Mouse (Mus musculus) left cerebral cortex, postnatal 14 days (tissue): ENCODE measurements at regions not wholly inside any gene's neighbourhood (a gene's known extent, or its start where the extent isn't known, plus 50 kb on each side); places are given as distances from the start of the nearest gene placed in this dataset.

Source experiments
- DNase-seq, 2 experiments: peaks; one replicate each; pipeline ENCODE4 v3.0.0; 2021 to 2022; ENCODE audit warnings: low spot score in 2 of 2, mixed read lengths in 1 of 2
- intact Hi-C: fragments of 180-260 bp; cut with DNase I; formaldehyde crosslinking; loops from one replicate; pipeline ENCODE4 v1.15.1; 2025

DNA sequence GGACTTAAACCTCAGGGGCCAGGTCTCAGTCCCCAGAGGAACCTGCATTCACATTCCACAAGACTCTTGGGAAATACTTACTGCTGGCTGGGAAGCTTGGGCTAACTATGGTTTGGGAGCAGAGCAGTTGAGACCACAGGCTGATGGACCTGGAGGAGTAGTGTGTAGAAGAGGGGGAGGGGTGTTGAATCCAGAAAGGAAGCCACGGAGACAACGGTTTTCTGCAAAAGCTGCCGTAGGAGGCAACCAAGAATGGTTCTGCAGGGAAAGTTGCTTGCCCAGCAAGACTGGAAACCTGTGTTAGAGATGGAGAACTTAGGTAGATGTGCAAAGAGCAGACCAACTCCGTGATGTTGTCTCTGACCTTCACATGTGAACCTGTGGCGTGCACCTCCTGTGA, 156.7 kb upstream of the Lrfn2 start:
- intact Hi-C loops = no loop called here

DNA sequence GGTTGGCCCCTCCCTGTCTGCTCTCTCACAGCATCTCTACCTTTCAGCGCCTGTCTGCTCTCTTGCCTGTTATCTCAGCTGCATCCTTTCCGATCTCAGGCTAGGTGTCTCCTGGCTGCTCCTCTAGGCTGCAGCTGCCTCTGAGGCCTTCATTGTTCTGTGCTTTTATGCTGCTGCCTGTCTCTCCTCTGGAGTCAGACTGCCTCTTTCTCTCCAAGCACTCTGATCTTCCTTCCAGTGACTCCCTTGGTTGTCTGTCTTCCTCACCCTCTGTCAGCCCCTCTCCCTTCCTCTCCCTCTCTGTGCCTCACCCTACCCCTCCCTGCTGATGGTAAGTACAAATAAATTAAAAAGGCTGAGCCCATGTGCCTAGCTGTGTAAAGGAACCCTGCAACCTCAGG, 155.7 kb upstream of the Lrfn2 start:
- intact Hi-C loops = no loop called here

More for the DNA sequence above, 156.7 kb upstream of the Lrfn2 start:
- peak; percentile 46 to 64 for DNase-seq

DNA sequence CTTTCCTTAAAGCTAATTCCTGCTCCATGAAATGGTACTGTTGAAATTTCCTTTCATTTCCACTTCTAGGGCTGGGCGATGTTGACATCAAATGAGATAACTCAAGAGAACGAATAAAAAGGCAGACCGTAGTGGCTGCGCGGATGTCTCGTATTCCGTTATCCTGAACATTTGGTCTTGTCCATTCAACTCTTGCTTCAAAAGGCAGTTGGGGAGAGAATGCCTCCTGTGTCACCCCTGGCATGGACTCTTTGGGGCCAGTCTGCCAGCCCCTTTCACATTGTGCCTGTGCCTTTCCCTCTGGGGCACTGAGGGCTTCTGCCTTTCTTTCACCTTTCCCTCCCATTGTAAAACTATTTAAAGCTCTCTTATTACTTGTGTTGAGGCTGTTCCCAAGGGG, 152.0 kb upstream of the Lrfn2 start:
- intact Hi-C loops = no loop called here
- DNase-seq = no peak

More for the DNA sequence above, 155.7 kb upstream of the Lrfn2 start:
- DNase-seq = no peak

DNA sequence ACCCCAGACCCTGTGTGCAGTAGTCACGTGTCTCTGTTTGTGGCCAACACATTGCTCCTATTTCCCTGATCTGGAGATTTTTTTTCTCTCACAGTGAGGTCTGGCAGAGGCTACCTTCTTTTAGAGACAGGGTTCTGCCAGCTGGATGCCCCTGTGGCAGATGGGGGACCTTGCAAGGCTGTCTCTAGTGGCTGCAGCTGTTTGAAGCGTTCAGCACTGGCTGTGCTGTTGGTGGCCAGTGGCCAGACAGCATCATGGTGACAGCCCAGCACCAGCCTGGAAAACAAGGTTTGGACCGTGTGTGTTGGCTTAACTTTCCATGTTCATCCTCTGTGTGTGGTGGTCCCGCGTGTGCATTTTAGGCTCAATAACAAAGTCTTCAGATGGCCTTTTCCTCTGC, 147.8 kb upstream of the Lrfn2 start:
- no peak for DNase-seq
- intact Hi-C loops = no loop called here

DNA sequence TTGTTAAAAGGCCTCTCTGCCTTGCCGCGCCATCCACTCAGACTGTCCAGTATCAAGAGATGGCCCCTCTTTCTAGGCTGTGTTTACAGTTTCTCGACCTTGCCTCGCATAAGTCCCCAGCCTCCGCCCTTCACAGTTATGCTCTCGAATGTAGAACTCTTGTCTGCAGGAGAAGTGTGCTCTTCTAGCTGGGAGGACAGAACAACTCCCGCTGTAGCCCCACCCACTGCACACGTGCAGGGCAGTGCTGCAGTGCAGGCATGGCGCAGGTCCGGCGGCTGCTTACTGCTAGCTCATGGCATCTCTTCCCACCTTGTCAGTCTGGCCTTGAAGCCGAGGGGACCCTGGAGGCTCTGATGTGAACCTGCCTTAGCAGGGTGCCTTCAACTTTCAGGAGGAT, 145.7 kb upstream of the Lrfn2 start:
- intact Hi-C loops = no loop called here
- DNase-seq = no peak

DNA sequence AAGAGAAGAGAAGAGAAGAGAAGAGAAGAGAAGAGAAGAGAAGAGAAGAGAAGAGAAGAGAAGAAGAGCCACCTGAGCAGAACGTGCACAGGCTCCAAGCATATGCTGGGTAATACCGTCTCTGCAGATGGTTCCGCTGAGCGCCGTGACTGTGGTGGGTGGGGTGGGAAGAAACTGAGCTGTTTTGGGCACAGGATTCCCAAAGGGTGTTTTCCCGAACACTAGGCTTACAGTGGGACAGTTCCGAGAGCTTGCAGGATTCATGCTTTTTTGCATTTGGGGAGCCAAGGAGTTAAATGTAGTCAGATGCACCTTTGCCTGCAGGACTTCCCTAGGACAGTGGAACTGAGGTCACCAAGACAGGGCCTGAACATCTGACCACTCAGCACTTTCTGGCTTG, 142.3 kb upstream of the Lrfn2 start:
- intact Hi-C loops = no loop called here
- DNase-seq = peak; percentile 66 to 70

DNA sequence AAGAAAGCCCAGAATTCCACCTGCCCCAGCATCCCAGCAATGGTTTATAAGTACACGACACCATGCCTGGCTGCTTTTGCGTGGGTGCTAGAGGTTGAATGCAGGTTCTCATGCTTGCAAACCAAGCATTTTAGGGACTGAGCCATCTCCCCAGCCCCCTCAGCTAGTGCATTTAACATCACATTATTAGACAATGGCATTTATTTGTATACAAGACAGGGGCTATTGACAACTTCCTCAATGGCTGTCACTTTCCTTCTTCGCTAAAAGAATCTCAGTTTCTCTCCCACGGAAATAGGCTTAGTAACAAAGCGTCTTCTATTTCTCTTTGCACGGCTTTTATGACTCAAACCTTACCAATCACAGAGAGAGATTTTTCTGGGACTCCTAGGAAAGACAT, 141.7 kb upstream of the Lrfn2 start:
- intact Hi-C loops = no loop called here
- DNase-seq = no peak

DNA sequence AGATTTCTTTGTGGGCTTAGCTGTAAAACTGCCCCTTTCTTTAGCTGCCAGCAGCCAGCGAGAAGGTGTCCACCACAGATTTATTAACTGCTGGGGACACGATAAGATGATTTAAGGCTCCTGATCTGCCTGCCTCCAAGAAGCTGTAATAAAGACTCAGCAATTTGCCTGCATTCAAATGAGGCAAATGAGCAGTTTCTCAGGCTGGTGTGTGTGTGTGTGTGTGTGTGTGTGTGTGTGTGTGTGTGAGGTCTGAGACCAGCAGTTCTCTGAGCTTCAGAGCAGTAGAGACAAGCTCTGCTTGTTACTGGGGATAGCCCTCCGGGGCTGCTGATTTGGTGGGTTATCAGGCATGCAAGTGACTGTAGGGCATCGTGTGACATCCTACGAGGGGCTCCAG, 139.2 kb upstream of the Lrfn2 start:
- DNase-seq = no peak
- intact Hi-C loops = no loop called here

DNA sequence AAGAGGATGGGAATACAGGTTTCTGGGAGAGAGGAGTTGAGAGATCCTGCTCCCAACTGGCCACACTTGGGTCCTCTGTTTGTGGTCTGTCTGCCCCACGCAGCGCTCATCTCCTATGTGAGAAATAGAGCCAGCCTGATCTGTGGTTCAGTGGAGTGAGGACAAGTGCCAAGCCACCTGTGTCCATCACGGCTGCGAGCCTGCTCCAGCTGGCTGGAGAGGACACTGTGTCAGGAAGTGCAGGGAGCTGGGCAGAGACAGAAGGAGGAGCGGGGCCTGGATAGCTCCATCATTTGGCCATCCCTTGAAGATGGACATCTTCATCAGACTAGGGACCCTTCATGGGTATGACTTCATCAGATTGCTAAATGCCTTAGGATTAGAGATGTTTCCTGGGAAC, 136.4 kb upstream of the Lrfn2 start:
- DNase-seq = no peak
- intact Hi-C loops = no loop called here

DNA sequence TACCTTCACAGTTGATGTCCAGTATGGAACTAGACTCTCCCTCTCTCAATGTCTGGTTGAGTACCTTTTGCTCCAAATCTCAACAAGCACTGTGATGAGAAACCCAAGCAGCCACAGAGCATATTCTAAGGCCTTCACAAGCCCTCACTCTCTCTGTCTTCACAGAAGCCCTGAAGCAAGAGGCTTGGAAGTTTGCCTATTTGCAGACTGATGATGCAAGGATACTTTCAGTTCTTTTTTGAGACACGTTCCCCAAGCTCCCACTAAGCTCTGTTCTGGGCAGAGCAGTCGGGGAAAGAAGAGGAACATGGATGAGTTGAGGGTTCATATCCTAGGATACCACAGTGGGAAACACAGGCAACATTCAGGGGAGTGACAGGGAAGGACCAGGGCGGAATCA, 134.0 kb upstream of the Lrfn2 start:
- intact Hi-C loops = no loop called here
- peak; percentile 22 to 61 for DNase-seq

DNA sequence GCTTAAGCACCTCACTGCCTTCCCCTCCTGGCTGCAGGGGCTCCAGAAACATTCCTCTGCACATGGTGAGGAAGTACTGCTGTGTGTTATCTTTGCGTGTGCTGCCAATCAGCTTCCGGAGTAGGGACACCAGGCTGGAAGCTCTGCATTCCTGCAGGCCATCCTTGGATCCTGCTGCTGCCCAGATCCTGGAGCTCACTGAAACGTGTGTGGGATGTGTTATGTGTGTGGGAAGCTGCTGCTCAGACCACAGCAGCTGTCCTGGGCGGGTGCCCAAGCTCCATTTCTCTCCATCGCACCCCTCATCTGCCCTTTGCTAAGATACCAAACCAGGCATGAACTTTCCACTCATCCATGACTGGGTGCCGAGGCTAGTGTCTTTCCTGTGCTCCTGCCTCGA, 129.5 kb upstream of the Lrfn2 start:
- peak; percentile 42 to 61 for DNase-seq
- intact Hi-C loops = no loop called here

DNA sequence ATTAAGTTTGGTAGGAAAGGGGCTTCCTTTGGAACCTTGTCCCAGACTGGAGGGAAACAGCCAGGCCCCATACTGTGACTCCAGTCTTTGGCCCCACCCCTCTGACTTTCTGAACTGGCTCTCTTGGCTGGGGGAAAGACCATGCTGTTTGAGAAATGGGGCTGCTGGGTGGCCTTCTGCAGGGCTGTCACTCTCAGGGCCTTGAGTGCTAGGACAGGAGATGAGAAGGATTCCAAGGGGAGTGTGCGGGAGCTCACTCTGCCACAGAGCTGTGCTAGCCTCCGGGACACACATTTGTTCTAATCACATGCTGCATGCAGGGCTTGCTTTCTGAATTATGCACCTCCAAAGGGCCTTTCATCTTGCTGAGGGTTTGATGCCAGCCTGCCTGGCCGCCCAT, 124.3 kb upstream of the Lrfn2 start:
- intact Hi-C loops = no loop called here

DNA sequence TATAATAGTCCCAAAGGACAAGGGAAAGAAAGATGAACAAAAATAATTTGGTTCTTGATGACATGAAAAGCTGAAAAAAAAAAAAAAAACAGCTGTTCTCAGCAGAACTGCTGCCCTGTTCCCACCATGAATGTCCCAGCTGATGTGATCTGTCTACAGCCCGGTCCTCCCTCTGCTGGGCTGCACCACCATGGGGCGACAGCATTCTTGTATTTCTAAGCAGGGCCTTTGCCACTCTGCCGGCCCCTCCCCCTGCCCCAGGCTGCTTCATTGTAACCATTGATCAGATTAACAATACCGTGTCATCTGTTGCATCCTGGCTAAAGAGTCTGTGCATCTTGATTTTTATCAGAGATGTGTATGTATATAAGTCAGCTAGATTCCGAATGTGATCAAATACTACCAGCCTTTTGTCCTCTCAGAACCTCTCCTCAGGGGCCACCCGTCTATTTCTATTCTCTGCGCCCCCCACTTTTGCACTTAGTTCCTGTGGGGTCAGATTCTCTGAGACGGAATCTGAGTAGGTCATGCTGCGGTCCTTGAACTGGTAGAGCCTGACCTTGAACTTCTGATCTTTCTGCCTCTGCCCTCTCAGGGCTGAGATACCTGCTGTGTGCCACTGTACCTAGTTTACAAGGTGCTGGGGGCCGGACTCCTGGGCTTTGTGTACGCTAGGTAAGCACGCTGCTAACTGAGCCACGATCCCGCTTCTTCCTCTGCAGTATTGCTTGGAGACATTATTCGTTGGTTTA, 117.2 kb upstream of the Lrfn2 start:
- DNase-seq = no peak
- intact Hi-C loops = no loop called here

More for the DNA sequence above, 124.3 kb upstream of the Lrfn2 start:
- no peak for DNase-seq

DNA sequence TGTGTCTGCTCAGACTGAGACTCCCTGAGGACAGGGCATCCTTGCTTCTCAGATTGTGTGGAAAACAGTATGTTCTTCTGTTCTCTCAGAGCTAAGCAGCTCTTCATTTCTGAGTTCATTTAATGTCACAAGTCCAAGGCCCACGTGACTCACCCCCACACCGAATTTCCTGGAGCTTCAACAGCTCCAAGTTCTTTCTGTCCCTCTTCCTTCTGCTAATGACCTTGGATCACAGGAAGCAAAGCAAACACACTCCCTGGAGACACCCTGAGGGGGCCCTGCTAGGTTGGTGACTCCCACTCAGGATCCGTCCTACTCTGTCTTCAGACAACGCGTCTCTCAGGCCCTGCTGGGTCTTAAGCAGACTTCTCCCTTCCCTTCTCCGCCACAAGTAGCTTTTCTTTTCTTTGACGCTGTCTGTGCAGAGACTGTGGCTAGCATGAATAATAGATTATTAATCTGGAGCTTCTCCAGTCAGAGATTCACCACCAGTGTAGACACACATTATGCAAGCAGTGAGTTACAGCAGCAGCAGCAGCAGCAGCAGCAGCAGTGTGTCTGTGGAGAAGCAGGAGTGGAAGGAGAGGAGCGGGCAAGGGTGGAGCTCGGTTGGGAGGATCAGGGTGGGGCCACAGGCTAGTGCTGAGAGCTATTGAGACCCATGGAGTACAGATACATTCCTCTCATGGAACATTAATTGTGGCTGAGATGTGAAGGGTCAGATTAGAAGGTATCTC, 115.4 kb upstream of the Lrfn2 start:
- intact Hi-C loops = no loop called here
- DNase-seq = peak; percentile 20 to 26

DNA sequence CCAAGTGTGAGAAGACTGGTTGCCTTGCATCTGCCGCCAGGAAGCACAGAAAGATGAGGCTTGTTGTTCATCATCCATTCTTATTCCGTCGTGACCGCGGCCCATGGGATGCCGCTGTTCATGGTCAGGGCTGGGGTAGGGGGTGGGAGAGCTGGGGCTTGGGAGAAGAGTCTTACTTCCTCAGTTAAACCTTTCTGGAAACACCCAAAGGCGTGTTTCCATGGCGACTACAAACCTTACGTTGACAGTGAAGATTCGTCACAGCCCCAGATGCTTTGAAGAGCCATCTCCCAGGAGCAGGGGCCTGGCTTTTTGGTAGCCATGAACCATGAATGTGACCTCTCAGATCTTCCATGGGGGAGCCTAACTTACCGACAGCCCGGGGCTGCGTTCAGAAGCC, 114.6 kb upstream of the Lrfn2 start:
- intact Hi-C loops = no loop called here
- no peak for DNase-seq

DNA sequence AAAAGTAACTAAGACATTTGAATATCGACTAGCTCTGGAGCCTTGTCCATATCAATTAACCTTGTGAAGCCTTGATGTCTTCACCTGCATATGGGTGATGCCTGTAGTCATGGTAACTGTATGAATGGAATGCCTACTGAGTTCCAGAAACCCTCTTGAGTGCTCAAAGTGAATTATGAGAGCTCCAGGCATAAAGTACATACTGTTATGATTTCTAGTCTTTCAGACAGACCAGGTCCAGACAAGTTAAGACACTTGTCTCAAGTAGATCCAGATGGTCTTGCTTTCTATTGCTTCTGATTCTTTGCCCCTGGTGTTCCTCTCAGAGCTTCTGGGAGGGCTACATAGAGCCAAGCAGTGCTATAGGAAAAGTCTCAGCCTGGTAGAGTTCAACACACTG, 112.5 kb upstream of the Lrfn2 start:
- intact Hi-C loops = no loop called here
- no peak for DNase-seq

DNA sequence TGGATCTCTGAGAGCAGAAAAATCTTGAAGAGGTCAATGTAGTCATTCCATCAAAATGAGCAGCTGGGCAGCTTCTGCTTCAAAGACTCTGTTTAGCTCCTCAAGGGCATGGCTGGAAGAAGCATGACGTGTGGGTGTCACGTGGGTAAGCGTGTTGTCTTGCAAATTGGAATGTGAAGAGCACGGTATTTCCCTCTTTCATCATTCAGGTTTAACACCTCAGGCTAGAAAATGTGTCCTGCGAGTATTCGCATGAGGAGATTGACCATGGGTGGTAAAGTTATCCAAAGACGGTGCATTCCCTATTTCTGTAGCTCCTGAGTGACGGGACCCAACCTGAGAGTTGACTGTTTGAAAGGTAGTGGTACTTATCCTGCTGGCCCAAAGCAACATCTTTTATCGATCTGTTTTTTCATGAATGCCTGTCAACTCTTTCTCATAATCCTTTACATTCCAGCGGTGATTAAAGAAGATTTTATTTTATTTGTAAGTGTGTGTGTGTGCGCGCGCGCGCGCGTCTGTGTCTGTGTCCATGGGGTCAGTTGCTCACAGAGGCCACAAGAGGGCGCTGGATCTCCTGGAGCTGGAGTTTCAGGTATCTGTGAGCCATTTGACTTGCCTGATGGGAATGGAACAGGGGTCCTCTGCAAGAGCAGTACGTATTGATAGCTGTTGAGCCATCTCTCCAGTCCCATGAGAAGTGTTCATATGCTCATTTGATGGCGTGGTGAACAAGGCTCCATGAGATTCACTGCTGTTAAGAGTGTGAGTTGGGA, 109.9 kb upstream of the Lrfn2 start:
- DNase-seq = no peak
- intact Hi-C loops = no loop called here

DNA sequence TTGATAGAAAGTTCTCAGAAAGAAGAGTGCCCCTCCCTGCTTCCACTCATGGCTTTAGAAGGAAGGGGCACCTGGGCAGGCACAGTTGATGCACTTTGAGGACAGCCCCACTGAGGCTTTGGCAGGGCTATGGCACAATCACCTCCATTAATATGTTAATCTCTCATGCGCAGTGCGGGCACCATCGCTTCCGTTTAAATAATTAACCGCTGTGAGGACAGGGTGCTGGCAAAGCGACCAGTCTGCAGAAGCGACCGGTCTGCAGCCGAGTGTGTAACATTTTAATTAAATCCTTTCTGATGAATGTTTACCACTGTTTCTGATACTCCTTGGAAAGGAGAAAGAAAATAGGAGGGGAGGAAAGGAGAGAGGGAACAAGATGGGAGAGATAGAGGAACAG, 108.3 kb upstream of the Lrfn2 start:
- no peak for DNase-seq
- intact Hi-C loops = no loop called here

DNA sequence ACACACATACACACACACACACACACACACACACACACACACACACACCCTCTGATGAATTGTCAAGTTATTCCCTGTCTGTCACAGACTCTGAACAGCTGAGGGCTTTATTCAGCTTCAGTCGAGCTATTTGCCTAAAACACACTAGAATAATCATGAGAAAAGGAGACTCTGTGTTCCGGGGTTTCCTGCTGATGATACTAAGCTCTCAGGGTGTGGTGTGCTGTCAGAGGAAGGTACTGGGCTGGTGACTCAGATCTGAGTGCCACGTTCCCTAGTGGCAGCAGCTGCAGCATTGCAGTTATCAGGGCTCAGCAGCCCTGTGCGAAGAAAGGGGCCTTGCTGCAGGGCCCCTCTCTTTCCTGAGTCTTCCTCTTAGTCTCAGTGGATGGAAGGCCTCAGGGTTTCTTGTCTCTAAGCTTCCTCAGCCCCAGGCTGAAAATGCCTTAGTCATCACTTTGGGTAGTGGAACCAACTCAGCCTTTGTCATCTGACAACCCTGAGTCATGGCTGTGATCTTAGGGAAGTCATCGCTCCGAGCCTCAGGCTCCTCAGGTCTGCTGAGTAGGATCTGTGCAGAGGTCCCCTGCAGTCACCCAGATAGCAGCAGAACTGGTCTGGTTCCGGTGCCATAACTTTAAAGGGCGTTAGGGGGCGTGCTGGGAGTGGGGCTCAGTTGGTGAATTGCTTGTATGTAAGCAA, 106.8 kb upstream of the Lrfn2 start:
- intact Hi-C loops = no loop called here
- DNase-seq = peak; percentile 12 to 64
